Mouse (Mus musculus): ENCODE results near the gene Chchd1. TPM values are rescaled to one million over a fixed set of nuclear protein-coding genes. Genes with fewer than 3 reads are reported as not detected.

Chchd1 gene
- polyA plus RNA-seq, 1 experiment, result 106 TPM

- Histone ChIP-seq H3K4me3 (replicated peaks; ENCODE audit: control insufficient read depth, low read depth, low read length) (peak overlapping the region; percentile 53), H3K27ac (ENCODE audit: control insufficient read depth, insufficient read depth, low read depth, low read length, poor library complexity) (no peak overlapping the region), H3K4me1 (ENCODE audit: control insufficient read depth, insufficient read depth, low read length) (no peaks in the 10 kb centered on the region; the same call in 1 of the 2 replicates)
- WGBS, result 2% methylated on average over 52 of the region's 52 CpGs
- TF ChIP-seq POLR2A (IDR thresholded peaks at IDR 0.05; ENCODE audit: borderline replicate concordance, control insufficient read depth, low read depth, low read length) (peak; percentile 30; the same call in 1 of the 2 replicates), CTCF (IDR thresholded peaks at IDR 0.05; ENCODE audit: control insufficient read depth, insufficient read depth, low read length) (peak; percentile 90)
Measured at GRCm38 (mm10) chr14:20660827-20661660, 41.8 kb upstream of the Chchd1 start.

- no peak overlapping the region for H3K27ac ChIP-seq (ENCODE audit: control insufficient read depth, insufficient read depth, low read depth, low read length, poor library complexity)
- H3K4me1 ChIP-seq (ENCODE audit: control insufficient read depth, insufficient read depth, low read length), result no peaks in the 10 kb centered on the region; the same call in 1 of the 2 replicates
- 54% methylated on average over 19 of the region's 19 CpGs for WGBS
- H3K4me3 ChIP-seq (replicated peaks; ENCODE audit: control insufficient read depth, low read depth, low read length), result no peak overlapping the region
- TF ChIP-seq CTCF (IDR thresholded peaks at IDR 0.05; ENCODE audit: control insufficient read depth, insufficient read depth, low read length), result no peak
- TF ChIP-seq POLR2A (IDR thresholded peaks at IDR 0.05; ENCODE audit: borderline replicate concordance, control insufficient read depth, low read depth, low read length), result no peak
Measured at GRCm38 (mm10) chr14:20661661-20662331, 41.0 kb upstream of the Chchd1 start.

DNA sequence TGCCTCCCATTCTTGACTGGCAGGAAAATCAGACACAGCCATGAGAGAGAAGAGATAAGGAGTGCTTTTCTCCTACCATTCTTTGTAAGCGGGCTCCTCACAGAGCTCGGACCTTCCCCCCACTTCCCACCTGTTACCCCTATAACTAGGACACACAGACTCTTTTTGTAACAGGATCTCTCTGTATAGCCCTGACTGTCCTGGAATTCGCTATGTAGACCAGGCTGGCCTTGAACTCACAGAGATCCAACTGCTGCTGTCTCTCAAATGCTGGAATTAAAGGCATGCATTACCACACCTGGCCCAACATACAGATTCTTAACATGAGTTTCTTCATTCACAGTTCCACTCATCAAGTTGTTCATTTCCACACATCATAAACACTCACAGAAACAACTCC lies 40.1 kb upstream of the Chchd1 start:
- 86% methylated on average over 3 of the region's 3 CpGs for WGBS
- no peaks in the 10 kb centered on the region; the same call in 1 of the 2 replicates for H3K4me1 ChIP-seq (ENCODE audit: control insufficient read depth, insufficient read depth, low read length)
- H3K27ac ChIP-seq (ENCODE audit: control insufficient read depth, insufficient read depth, low read depth, low read length, poor library complexity), result no peak overlapping the region
- TF ChIP-seq POLR2A (IDR thresholded peaks at IDR 0.05; ENCODE audit: borderline replicate concordance, control insufficient read depth, low read depth, low read length) (no peak), CTCF (IDR thresholded peaks at IDR 0.05; ENCODE audit: control insufficient read depth, insufficient read depth, low read length) (no peak)
- H3K4me3 ChIP-seq (replicated peaks; ENCODE audit: control insufficient read depth, low read depth, low read length), result no peak overlapping the region

- TF ChIP-seq POLR2A (IDR thresholded peaks at IDR 0.05; ENCODE audit: borderline replicate concordance, control insufficient read depth, low read depth, low read length) (no peak), CTCF (IDR thresholded peaks at IDR 0.05; ENCODE audit: control insufficient read depth, insufficient read depth, low read length) (no peak)
- 72% methylated on average over 2 of the region's 2 CpGs for WGBS
Measured at GRCm38 (mm10) chr14:20663601-20664000, 39.2 kb upstream of the Chchd1 start.

DNA sequence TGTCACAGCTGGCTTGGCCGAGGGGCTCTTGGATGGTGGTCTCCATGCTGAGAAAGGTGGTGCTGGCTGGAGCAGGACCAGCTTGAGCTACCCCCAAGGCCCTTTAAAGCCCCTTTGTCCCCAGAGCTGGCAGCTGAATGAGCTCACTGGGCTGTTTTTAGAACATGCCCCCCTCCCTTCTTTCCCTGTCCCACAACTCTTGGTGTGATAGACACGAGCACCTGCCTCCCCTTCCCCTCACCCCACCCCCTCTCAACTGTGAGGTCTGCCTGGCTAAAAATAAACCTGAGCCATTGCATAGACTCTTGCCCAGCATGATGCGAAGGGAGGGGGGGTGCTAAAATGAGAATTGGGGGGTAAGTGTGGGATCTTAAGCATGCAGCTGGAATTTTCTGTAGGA lies 38.4 kb upstream of the Chchd1 start:
- Histone ChIP-seq H3K27ac (ENCODE audit: control insufficient read depth, insufficient read depth, low read depth, low read length, poor library complexity) (no peak overlapping the region), H3K4me1 (ENCODE audit: control insufficient read depth, insufficient read depth, low read length) (no peaks in the 10 kb centered on the region; the same call in 1 of the 2 replicates), H3K4me3 (replicated peaks; ENCODE audit: control insufficient read depth, low read depth, low read length) (no peak overlapping the region)
- no peak for TF ChIP-seq POLR2A (IDR thresholded peaks at IDR 0.05; ENCODE audit: borderline replicate concordance, control insufficient read depth, low read depth, low read length)
- no peak for TF ChIP-seq CTCF (IDR thresholded peaks at IDR 0.05; ENCODE audit: control insufficient read depth, insufficient read depth, low read length)
- whole genome bisulfite sequencing, result 35% methylated on average over 3 of the region's 3 CpGs

More at GRCm38 (mm10) chr14:20663601-20664000, 39.2 kb upstream of the Chchd1 start:
- no peaks in the 10 kb centered on the region; the same call in 1 of the 2 replicates for H3K4me1 ChIP-seq (ENCODE audit: control insufficient read depth, insufficient read depth, low read length)
- H3K27ac ChIP-seq (ENCODE audit: control insufficient read depth, insufficient read depth, low read depth, low read length, poor library complexity), result no peak overlapping the region
- no peak overlapping the region for H3K4me3 ChIP-seq (replicated peaks; ENCODE audit: control insufficient read depth, low read depth, low read length)

GRCm38 (mm10) chr14:20667469-20667868 lies 35.3 kb upstream of the Chchd1 start:
- Histone ChIP-seq H3K4me3 (replicated peaks; ENCODE audit: control insufficient read depth, low read depth, low read length) (no peak overlapping the region), H3K4me1 (ENCODE audit: control insufficient read depth, insufficient read depth, low read length) (no peaks in the 10 kb centered on the region), H3K27ac (ENCODE audit: control insufficient read depth, insufficient read depth, low read depth, low read length, poor library complexity) (no peak overlapping the region)
- WGBS, result 85% methylated on average over 1 of the region's 1 CpGs
- no peak for TF ChIP-seq POLR2A (IDR thresholded peaks at IDR 0.05; ENCODE audit: borderline replicate concordance, control insufficient read depth, low read depth, low read length)
- TF ChIP-seq CTCF (IDR thresholded peaks at IDR 0.05; ENCODE audit: control insufficient read depth, insufficient read depth, low read length), result no peak

DNA sequence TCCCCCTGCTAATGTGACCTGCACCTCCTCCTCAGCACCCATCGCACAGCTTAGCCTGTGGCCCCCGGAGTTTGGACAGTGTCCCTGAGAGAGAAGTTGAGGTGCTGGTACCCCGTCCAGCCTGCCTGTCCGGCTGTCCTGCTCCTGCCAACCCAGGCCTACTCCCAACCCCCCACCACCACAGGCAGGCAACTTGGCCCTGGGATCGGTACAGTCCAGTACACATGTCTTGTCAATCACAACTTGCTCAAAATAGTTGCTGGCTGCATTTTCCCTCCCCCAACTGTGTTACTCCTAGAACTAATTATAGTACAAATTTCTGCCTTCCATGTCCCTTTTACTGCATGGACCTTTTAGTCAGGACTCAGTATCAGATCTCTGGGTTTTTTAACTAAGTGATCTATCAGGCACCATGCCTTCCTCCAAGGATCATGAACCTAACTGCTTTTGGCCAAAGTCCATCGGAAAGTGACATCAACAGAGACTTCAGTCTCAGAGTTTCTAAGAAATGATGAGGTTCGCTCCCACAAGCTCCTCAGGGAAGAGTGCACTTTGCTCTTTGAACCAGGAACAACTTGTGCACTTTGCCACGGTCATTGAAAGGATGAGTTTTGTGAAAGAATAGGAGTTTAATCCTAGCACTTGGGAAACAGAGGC lies 34.5 kb upstream of the Chchd1 start, which contains the start of gene Synpo2l:
Gene Synpo2l, minus strand, starts transcription at position 201 of the 657 bp plus-strand sequence.
- no peak for TF ChIP-seq CTCF (IDR thresholded peaks at IDR 0.05; ENCODE audit: control insufficient read depth, insufficient read depth, low read length)
- no peak for TF ChIP-seq POLR2A (IDR thresholded peaks at IDR 0.05; ENCODE audit: borderline replicate concordance, control insufficient read depth, low read depth, low read length)
- Histone ChIP-seq H3K27ac (ENCODE audit: control insufficient read depth, insufficient read depth, low read depth, low read length, poor library complexity) (no peak within 1 kb of the TSS), H3K4me1 (ENCODE audit: control insufficient read depth, insufficient read depth, low read length) (no peaks in the 10 kb centered on the region), H3K4me3 (replicated peaks; ENCODE audit: control insufficient read depth, low read depth, low read length) (no peak within 1 kb of the TSS)
- 77% methylated on average over 8 of the region's 8 CpGs for WGBS

DNA sequence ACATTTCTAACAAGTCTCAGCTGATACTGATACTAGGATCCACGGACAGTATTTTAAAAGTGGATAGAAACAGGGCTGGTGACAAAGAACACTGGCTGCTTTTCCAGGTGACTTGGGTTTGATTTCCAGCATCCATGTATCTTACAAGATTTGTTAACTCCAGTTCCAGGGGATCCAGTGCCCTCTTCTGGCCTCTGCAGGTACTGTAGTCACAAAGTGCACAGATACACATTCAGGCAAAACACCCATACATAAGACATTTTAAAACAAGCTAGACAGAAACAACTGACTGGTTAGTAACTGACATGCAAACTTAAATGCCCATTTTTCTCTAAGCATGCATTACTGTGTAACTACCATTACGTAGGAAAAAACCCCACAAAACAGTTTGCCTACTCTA lies 29.8 kb upstream of the Chchd1 start:
- WGBS, result 90% methylated on average over 2 of the region's 2 CpGs
- TF ChIP-seq CTCF (IDR thresholded peaks at IDR 0.05; ENCODE audit: control insufficient read depth, insufficient read depth, low read length), result 0 out of 2 replicates have a peak, but pooled peaks have one; percentile 9
- TF ChIP-seq POLR2A (IDR thresholded peaks at IDR 0.05; ENCODE audit: borderline replicate concordance, control insufficient read depth, low read depth, low read length), result no peak
- Histone ChIP-seq H3K27ac (ENCODE audit: control insufficient read depth, insufficient read depth, low read depth, low read length, poor library complexity) (no peak overlapping the region), H3K4me3 (replicated peaks; ENCODE audit: control insufficient read depth, low read depth, low read length) (no peak overlapping the region), H3K4me1 (ENCODE audit: control insufficient read depth, insufficient read depth, low read length) (no peaks in the 10 kb centered on the region; the same call in 1 of the 2 replicates)
